Mouse (Mus musculus): ENCODE measurements around the gene Pnkp.

Gene Pnkp

GRCm38 (mm10) chr7:44900632-44901031 lies 43.7 kb downstream of the Pnkp start:
- DNase-seq (ENCODE audit: inconsistent age in 2 of 2, low spot score in 1 of 2) = no peak

DNA sequence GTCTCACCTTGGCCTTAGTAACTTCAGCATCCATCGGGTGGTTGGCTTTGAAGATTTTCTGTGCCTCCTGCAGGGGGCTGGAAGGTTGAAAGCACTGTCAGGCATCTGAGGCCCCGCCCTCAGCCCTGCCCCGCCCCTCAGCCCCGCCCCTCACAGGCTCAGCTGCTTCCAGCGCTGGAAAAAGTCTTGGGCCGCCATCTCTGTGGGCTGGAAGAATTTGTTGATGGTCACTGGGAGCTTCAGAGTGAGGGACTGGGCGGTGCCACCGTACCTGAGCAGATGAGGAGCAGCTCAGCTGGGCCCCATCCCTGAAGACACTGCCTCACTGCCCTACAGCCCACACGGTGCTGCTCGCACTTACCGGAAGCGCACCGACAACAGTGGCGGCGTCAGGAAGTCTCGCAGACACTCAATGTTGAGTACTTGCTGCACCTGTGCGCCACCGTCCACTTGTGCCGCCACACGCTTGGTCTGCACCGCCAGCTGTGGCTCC lies 44.3 kb downstream of the Pnkp start:
- DNase-seq (ENCODE audit: inconsistent age in 2 of 2, low spot score in 1 of 2) = peak; percentile 48 to 75

DNA sequence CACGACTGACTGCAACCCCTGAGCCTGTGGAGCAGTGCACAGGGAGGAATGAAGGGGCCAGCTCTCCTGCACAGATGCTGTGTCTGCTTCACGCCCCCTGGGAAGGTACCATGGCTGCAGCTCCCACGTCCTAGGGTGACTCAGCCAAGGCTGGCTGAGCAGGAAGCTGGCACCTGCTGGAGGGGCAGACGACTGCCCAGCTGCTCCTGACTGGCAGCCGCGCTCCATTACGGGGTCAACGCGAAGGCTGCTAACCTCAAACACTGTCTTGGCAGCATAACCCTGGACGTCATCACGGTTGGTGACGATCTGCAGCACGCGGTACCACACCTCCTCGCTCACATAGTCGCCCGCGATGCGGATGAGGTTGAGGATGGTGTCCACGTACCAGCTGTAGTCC lies 48.5 kb downstream of the Pnkp start:
- peak in 1 of 2 experiments; percentile 14 for DNase-seq (ENCODE audit: inconsistent age in 2 of 2, low spot score in 1 of 2)

GRCm38 (mm10) chr7:44908706-44909476 lies 52.0 kb downstream of the Pnkp start:
- DNase-seq (ENCODE audit: inconsistent age in 2 of 2, low spot score in 1 of 2) = peak; percentile 89 to 91

All from adrenal gland, adult (tissue).